Mouse (Mus musculus) olfactory bulb, adult 2 months (tissue): ENCODE measurements around the gene Pik3ip1.

Experiments
- CTCF ChIP-seq: fragments of 200-500 bp; IDR thresholded peaks from 2 replicates; pipeline ENCODE4 v1.5.1; 2012; ENCODE audit warnings: low read depth, mild to moderate bottlenecking, low read length, moderate library complexity; ENCODE audit not compliant: insufficient read depth
- POLR2A ChIP-seq: fragments of 200-500 bp; IDR thresholded peaks from 2 replicates; pipeline ENCODE4 v1.6.1; 2012; ENCODE audit warnings: mild to moderate bottlenecking, low read depth, low read length, moderate library complexity; ENCODE audit not compliant: insufficient read depth

- TF ChIP-seq CTCF (no peak), POLR2A (no peak)
Measured at GRCm38 (mm10) chr11:3285940-3286339, 44.3 kb upstream of the Pik3ip1 start.
